Mouse (Mus musculus): Measurements from ENCODE around the gene Slc28a1. TPM values are rescaled to one million over a fixed set of nuclear protein-coding genes. Genes with fewer than 3 reads are reported as not detected.
A peak's percentile ranks its signal among the peaks of the same experiment; 100 is the strongest.

Gene Slc28a1
- 0.09 TPM in 1 of 2 replicates, not detected in the other for polyA plus RNA-seq (2016; fragmentation: Nextera tagmentation; extraction: Ambion mirVana)

- DNase-seq (ENCODE audit: low spot score): no peak
- no peaks in the 10 kb centered on the region for H3K36me3 ChIP-seq
- H3K4me3 ChIP-seq: no peak within 1 kb of the TSS
- peak within 1 kb of the TSS; percentile 9 for H3K27ac ChIP-seq
- 82% methylated on average over 6 of the region's 6 CpGs for WGBS
- no peaks in the 10 kb centered on the region for H3K27me3 ChIP-seq (ENCODE audit: low read depth, poor library complexity, severe bottlenecking)
- H3K4me1 ChIP-seq: peaks cover 8% of the 10 kb centered on the region
- no peaks in the 10 kb centered on the region for H3K9me3 ChIP-seq (replicated peaks)
Measured at GRCm38 (mm10) chr7:81114555-81114954, at the start of gene Slc28a1. Slc28a1 (plus strand) TSS chr7:81114799.

DNA sequence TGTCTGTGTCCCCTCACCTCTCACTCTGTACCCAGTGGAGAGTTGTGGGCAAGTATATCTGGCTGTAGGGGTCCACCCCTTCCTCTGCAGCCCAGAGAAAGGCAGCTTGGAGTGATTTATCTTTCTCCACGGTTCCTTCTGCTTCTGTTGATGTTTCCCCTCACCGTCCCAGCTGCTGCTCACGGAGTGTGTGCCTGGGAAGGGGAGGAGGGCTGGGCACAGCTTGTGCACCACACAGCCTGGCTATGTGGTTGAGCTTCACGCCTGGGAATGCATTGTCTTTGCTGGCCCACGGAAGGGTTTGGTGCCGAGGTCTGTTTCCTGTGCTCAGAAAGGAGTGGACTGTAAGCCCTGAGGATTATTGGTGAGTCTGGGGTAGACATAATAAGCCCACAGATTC is 47.9 kb upstream of the Slc28a1 start:
- no peaks in the 10 kb centered on the region for H3K9me3 ChIP-seq (replicated peaks)
- no peaks in the 10 kb centered on the region for H3K36me3 ChIP-seq
- WGBS: 38% methylated on average over 6 of the region's 6 CpGs
- H3K4me3 ChIP-seq: no peak overlapping the region
- no peaks in the 10 kb centered on the region for H3K27me3 ChIP-seq (ENCODE audit: low read depth, poor library complexity, severe bottlenecking)
- no peak for DNase-seq (ENCODE audit: low spot score)
- peaks cover 21% of the 10 kb centered on the region for H3K4me1 ChIP-seq
- peak overlapping the region; percentile 53 for H3K27ac ChIP-seq

DNA sequence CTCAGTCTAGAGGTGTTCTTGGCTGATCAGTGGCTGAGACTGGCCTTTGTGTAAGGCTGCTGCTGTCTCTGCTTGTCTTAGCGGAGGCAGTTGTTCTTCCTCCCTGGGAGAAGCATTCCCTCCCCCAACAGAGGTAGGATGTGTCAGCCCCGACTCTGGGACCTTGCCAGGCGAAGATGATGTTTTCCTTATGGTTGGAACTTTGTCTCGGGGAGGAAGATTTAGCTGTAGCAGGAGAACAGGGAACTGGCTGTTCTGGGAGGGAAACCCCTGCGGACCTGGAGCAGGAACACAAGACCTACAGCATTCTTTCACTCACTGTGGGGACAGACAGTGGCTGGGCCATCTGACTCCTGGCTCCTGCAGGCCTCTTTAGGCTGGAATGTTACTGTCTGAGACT is 42.1 kb upstream of the Slc28a1 start:
- WGBS: 57% methylated on average over 5 of the region's 5 CpGs

GRCm38 (mm10) chr7:81073273-81073672 is 41.3 kb upstream of the Slc28a1 start:
- Histone ChIP-seq H3K36me3 (no peaks in the 10 kb centered on the region), H3K27me3 (ENCODE audit: low read depth, poor library complexity, severe bottlenecking) (no peaks in the 10 kb centered on the region), H3K4me3 (no peak overlapping the region), H3K27ac (no peak overlapping the region), H3K4me1 (peaks cover 33% of the 10 kb centered on the region), H3K9me3 (replicated peaks) (no peaks in the 10 kb centered on the region)
- no peak for DNase-seq (ENCODE audit: low spot score)
- 84% methylated on average over 5 of the region's 5 CpGs for WGBS

More for the DNA sequence above, 42.1 kb upstream of the Slc28a1 start:
- peaks cover 30% of the 10 kb centered on the region for H3K4me1 ChIP-seq
- no peaks in the 10 kb centered on the region for H3K36me3 ChIP-seq
- DNase-seq (ENCODE audit: low spot score): no peak
- no peaks in the 10 kb centered on the region for H3K27me3 ChIP-seq (ENCODE audit: low read depth, poor library complexity, severe bottlenecking)
- no peak overlapping the region for H3K4me3 ChIP-seq
- H3K9me3 ChIP-seq (replicated peaks): no peaks in the 10 kb centered on the region
- no peak overlapping the region for H3K27ac ChIP-seq

DNA sequence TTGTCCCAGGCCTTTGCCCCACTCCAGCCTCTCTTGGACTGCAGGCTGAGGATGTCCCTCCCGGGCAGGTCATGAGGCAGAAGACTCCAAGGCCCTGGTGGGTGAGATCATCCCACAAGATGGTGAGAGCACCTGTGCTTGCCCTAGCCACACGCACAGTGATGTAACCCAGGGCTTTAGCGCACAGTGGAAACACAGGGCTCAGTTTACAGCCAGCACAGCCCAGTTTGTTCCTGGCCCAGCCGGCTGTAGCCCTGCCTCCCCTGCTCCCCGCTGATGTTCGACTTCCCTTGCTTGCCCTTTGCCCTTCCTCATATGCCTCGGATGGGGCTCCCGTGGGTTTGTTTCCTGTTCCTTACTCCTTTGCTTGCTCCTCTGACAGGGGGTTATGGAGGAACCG is 40.1 kb upstream of the Slc28a1 start:
- H3K4me3 ChIP-seq: no peak overlapping the region
- peaks cover 35% of the 10 kb centered on the region for H3K4me1 ChIP-seq
- no peaks in the 10 kb centered on the region for H3K27me3 ChIP-seq (ENCODE audit: low read depth, poor library complexity, severe bottlenecking)
- 46% methylated on average over 9 of the region's 9 CpGs for WGBS
- peak; percentile 51 for DNase-seq (ENCODE audit: low spot score)
- H3K9me3 ChIP-seq (replicated peaks): no peaks in the 10 kb centered on the region
- no peaks in the 10 kb centered on the region for H3K36me3 ChIP-seq
- H3K27ac ChIP-seq: peak overlapping the region; percentile 59

- no peaks in the 10 kb centered on the region for H3K36me3 ChIP-seq
- H3K4me3 ChIP-seq: no peak overlapping the region
- H3K9me3 ChIP-seq (replicated peaks): no peaks in the 10 kb centered on the region
- WGBS: 58% methylated on average over 7 of the region's 7 CpGs
- DNase-seq (ENCODE audit: low spot score): no peak
- H3K27ac ChIP-seq: peak overlapping the region; percentile 59
- peaks cover 39% of the 10 kb centered on the region for H3K4me1 ChIP-seq
- no peaks in the 10 kb centered on the region for H3K27me3 ChIP-seq (ENCODE audit: low read depth, poor library complexity, severe bottlenecking)
Measured at GRCm38 (mm10) chr7:81075299-81075698, 39.3 kb upstream of the Slc28a1 start.

DNA sequence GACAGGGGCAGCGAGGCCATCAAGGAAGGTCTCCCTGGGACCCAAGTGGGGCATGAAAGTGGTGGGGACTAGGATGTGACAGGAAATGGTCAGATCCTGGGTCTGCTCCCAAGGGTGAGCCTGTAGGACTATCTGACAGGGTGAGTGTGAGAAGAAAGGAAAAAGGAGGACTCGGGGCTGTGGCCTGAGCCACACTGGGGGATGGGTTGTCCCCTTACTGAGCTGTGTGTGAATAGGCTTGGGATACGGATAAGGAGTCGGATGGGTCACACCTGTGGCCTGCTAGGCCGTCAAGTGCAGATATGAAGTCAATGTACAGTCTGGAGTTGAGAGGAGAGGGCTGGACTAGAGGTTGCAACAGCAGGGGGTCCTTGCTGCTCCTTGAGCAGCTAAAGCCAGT is 38.9 kb upstream of the Slc28a1 start:
- Histone ChIP-seq H3K27ac (peak overlapping the region; percentile 59), H3K4me3 (no peak overlapping the region), H3K4me1 (peaks cover 43% of the 10 kb centered on the region), H3K27me3 (ENCODE audit: low read depth, poor library complexity, severe bottlenecking) (no peaks in the 10 kb centered on the region), H3K9me3 (replicated peaks) (no peaks in the 10 kb centered on the region), H3K36me3 (no peaks in the 10 kb centered on the region)
- 93% methylated on average over 5 of the region's 5 CpGs for WGBS
- DNase-seq (ENCODE audit: low spot score): no peak

GRCm38 (mm10) chr7:81077009-81077408 is 37.6 kb upstream of the Slc28a1 start:
- Histone ChIP-seq H3K27me3 (ENCODE audit: low read depth, poor library complexity, severe bottlenecking) (no peaks in the 10 kb centered on the region), H3K4me3 (no peak overlapping the region), H3K9me3 (replicated peaks) (no peaks in the 10 kb centered on the region), H3K4me1 (peaks cover 51% of the 10 kb centered on the region), H3K36me3 (no peaks in the 10 kb centered on the region), H3K27ac (0 out of 2 replicates have a peak overlapping the region, but pooled peaks have one; percentile 36)
- DNase-seq (ENCODE audit: low spot score): no peak
- 67% methylated on average over 6 of the region's 6 CpGs for WGBS

DNA sequence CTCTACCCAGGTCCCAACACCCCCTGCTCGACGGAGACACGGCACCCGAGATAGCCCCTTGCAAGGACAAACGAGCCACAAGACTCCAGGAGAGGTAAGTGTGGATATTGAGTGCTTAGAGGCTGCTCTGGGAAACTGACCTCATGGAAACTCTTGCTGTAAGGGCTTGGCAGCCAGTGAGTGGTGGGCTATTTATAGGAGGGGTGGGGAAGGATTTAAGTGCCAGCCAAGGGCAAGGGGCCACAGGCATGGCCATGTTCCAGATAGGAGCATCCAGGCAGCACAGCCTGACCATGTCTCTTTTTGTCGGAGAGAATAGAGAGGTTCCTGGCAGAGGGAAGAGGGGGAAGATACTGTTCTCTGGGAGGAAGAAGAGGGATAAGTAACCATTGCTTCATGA is 35.9 kb upstream of the Slc28a1 start:
- Histone ChIP-seq H3K4me1 (peaks cover 51% of the 10 kb centered on the region), H3K27me3 (ENCODE audit: low read depth, poor library complexity, severe bottlenecking) (no peaks in the 10 kb centered on the region), H3K9me3 (replicated peaks) (no peaks in the 10 kb centered on the region), H3K36me3 (no peaks in the 10 kb centered on the region), H3K27ac (no peak overlapping the region), H3K4me3 (no peak overlapping the region)
- WGBS: 85% methylated on average over 6 of the region's 6 CpGs
- DNase-seq (ENCODE audit: low spot score): no peak

DNA sequence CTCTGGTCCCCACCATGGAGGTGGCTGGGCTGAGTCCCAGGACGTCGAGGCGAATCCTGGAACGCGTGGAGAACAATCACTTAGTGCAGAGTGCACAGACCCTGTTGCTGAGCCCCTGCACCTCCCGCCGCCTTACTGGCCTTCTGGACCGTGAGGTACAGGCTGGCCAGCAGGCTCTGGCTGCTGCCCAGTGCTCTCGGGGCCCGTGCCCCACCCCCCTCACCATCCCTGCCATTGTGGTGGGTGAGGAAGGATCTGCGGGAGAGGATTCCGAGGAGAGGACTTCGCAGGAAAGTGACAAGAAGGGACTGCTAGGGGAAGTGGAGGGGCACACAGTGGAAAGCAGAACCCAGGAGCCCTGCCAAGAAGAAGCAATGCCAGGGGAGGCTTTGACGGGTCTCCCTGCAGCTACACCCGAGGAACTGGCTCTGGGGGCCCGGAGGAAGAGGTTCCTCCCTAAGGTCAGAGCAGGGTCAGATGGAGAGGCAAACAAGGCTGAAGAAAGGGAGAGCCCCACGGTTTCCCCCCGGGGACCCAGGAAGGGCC is 21.1 kb upstream of the Slc28a1 start:
- H3K9me3 ChIP-seq (replicated peaks): no peaks in the 10 kb centered on the region
- WGBS: 58% methylated on average over 18 of the region's 18 CpGs
- peaks cover 16% of the 10 kb centered on the region for H3K4me1 ChIP-seq
- no peaks in the 10 kb centered on the region for H3K36me3 ChIP-seq
- peak overlapping the region; percentile 53 for H3K27ac ChIP-seq
- no peaks in the 10 kb centered on the region for H3K27me3 ChIP-seq (ENCODE audit: low read depth, poor library complexity, severe bottlenecking)
- DNase-seq (ENCODE audit: low spot score): no peak
- no peak overlapping the region for H3K4me3 ChIP-seq

GRCm38 (mm10) chr7:81094104-81094757 is 20.4 kb upstream of the Slc28a1 start:
- Histone ChIP-seq H3K4me1 (peaks cover 16% of the 10 kb centered on the region), H3K27ac (peak overlapping the region; percentile 53), H3K9me3 (replicated peaks) (no peaks in the 10 kb centered on the region), H3K36me3 (no peaks in the 10 kb centered on the region), H3K4me3 (no peak overlapping the region), H3K27me3 (ENCODE audit: low read depth, poor library complexity, severe bottlenecking) (no peaks in the 10 kb centered on the region)
- DNase-seq (ENCODE audit: low spot score): no peak
- 75% methylated on average over 6 of the region's 6 CpGs for WGBS

- no peak overlapping the region for H3K4me3 ChIP-seq
- no peak for DNase-seq (ENCODE audit: low spot score)
- WGBS: 89% methylated on average over 5 of the region's 5 CpGs
- H3K9me3 ChIP-seq (replicated peaks): no peaks in the 10 kb centered on the region
- no peaks in the 10 kb centered on the region for H3K27me3 ChIP-seq (ENCODE audit: low read depth, poor library complexity, severe bottlenecking)
- peaks cover 4% of the 10 kb centered on the region; the same call in 1 of the 2 replicates for H3K4me1 ChIP-seq
- no peak overlapping the region for H3K27ac ChIP-seq
- no peaks in the 10 kb centered on the region for H3K36me3 ChIP-seq
Measured at GRCm38 (mm10) chr7:81100341-81100740, 14.3 kb upstream of the Slc28a1 start.

- H3K9me3 ChIP-seq (replicated peaks): no peaks in the 10 kb centered on the region
- peaks cover 4% of the 10 kb centered on the region; the same call in 1 of the 2 replicates for H3K4me1 ChIP-seq
- H3K36me3 ChIP-seq: no peaks in the 10 kb centered on the region
- no peak overlapping the region for H3K27ac ChIP-seq
- H3K27me3 ChIP-seq (ENCODE audit: low read depth, poor library complexity, severe bottlenecking): no peaks in the 10 kb centered on the region
- H3K4me3 ChIP-seq: no peak overlapping the region
- DNase-seq (ENCODE audit: low spot score): no peak
- 93% methylated on average over 7 of the region's 7 CpGs for WGBS
Measured at GRCm38 (mm10) chr7:81102854-81103253, 11.7 kb upstream of the Slc28a1 start.

Data from limb, embryonic 10.5 days (tissue).